Mouse (Mus musculus) left cerebral cortex, adult 2 months (tissue): Measurements from ENCODE around the gene Sfrp5. TPM values are rescaled to one million over a fixed set of nuclear protein-coding genes. Genes with fewer than 3 reads are reported as not detected.

Source experiments
- DNase-seq, 2 experiments: peaks; one replicate each; pipeline ENCODE4 v3.0.0; 2021 to 2022; ENCODE audit warnings: low spot score in 2 of 2, mixed read lengths in 1 of 2; ENCODE audit errors: extremely low spot score in 1 of 2
- H3K27ac ChIP-seq: fragments of 200-600 bp; 2 replicates; pipeline ENCODE4 v1.8.1; 2022
- H3K4me3 ChIP-seq: fragments of 200-600 bp; 2 replicates; pipeline ENCODE4 v1.8.1; 2022
- CTCF ChIP-seq: fragments of 200-600 bp; IDR thresholded peaks from 2 replicates; pipeline ENCODE4 v1.8.1; 2022; ENCODE audit warnings: antibody characterized with exemption, mild to moderate bottlenecking, moderate library complexity
- intact Hi-C: fragments of 180-260 bp; cut with DNase I; formaldehyde crosslinking; loops from one replicate; pipeline ENCODE4 v1.15.1; 2025
- total RNA-seq, 2 experiments: library from RNA; stranded (reverse); gene quantifications; 2 replicates each; pipeline ENCODE4 v1.2.3; 2021

Sfrp5 gene
- total RNA-seq, 2 experiments from 2014 or later: 0.48 to 0.65 TPM

- no peak for TF ChIP-seq CTCF
- no peak overlapping the region for H3K27ac ChIP-seq
- no peak for DNase-seq
- H3K4me3 ChIP-seq: no peak overlapping the region
- intact Hi-C loops: no loop called here
Measured at GRCm38 (mm10) chr19:42193311-42193710, 8.7 kb downstream of the Sfrp5 start.

GRCm38 (mm10) chr19:42190494-42190893 is 11.6 kb downstream of the Sfrp5 start:
- Histone ChIP-seq H3K4me3 (no peak overlapping the region), H3K27ac (no peak overlapping the region)
- peak in 1 of 2 experiments; percentile 55 for DNase-seq
- intact Hi-C loops: loop anchor here (2.0 kb wide), 1 partner anchor 82 kb away; no protein-coding TSS in a partner anchor
- TF ChIP-seq CTCF: peak; percentile 90

GRCm38 (mm10) chr19:42189735-42190134 is 12.3 kb downstream of the Sfrp5 start:
- H3K4me3 ChIP-seq: no peak overlapping the region
- intact Hi-C loops: loop anchor here (2.0 kb wide), 1 partner anchor 83 kb away; no protein-coding TSS in a partner anchor
- no peak overlapping the region for H3K27ac ChIP-seq
- TF ChIP-seq CTCF: no peak
- DNase-seq: no peak

- no peak overlapping the region for H3K27ac ChIP-seq
- TF ChIP-seq CTCF: peak; percentile 65
- DNase-seq: no peak
- intact Hi-C loops: no loop called here
- H3K4me3 ChIP-seq: no peak overlapping the region
Measured at GRCm38 (mm10) chr19:42182673-42183072, 19.4 kb downstream of the Sfrp5 start.

- no peak for DNase-seq
- no peak overlapping the region for H3K4me3 ChIP-seq
- TF ChIP-seq CTCF: no peak
- H3K27ac ChIP-seq: no peak overlapping the region
- intact Hi-C loops: no loop called here
Measured at GRCm38 (mm10) chr19:42179356-42179755, 22.7 kb downstream of the Sfrp5 start.

- Histone ChIP-seq H3K4me3 (no peak overlapping the region), H3K27ac (no peak overlapping the region)
- no peak for TF ChIP-seq CTCF
- intact Hi-C loops: no loop called here
- no peak for DNase-seq
Measured at GRCm38 (mm10) chr19:42177461-42177860, 24.6 kb downstream of the Sfrp5 start.

GRCm38 (mm10) chr19:42176841-42177240 is 25.2 kb downstream of the Sfrp5 start:
- Histone ChIP-seq H3K27ac (no peak overlapping the region), H3K4me3 (no peak overlapping the region)
- intact Hi-C loops: no loop called here
- DNase-seq: no peak
- TF ChIP-seq CTCF: no peak

- peak overlapping the region; percentile 87 for H3K27ac ChIP-seq
Measured at GRCm38 (mm10) chr19:42170025-42170969, 31.8 kb downstream of the Sfrp5 start.

GRCm38 (mm10) chr19:42169322-42169975 is 32.6 kb downstream of the Sfrp5 start:
- Histone ChIP-seq H3K4me3 (no peak overlapping the region), H3K27ac (peak overlapping the region; percentile 32; the same call in 1 of the 2 replicates)
- no peak for TF ChIP-seq CTCF
- intact Hi-C loops: no loop called here
- no peak for DNase-seq

More at GRCm38 (mm10) chr19:42170025-42170969, 31.8 kb downstream of the Sfrp5 start:
- intact Hi-C loops: no loop called here
- no peak for TF ChIP-seq CTCF
- peak overlapping the region; percentile 93 for H3K4me3 ChIP-seq
- DNase-seq: peak; percentile 94

- no peak for TF ChIP-seq CTCF
- no peak for DNase-seq
- Histone ChIP-seq H3K4me3 (no peak overlapping the region), H3K27ac (no peak overlapping the region)
- intact Hi-C loops: loop anchor here (2.0 kb wide), 1 partner anchor 77 kb away; the partner anchor contains the start of gene Pi4k2a
Measured at GRCm38 (mm10) chr19:42167489-42167888, 34.6 kb downstream of the Sfrp5 start.

- no peak for DNase-seq
- no peak for TF ChIP-seq CTCF
- H3K4me3 ChIP-seq: no peak overlapping the region
- intact Hi-C loops: loop anchor here (1.0 to 2.0 kb wide), 3 partner anchors 22 to 131 kb away; partner anchors contain the start of genes Ankrd2 and Pi4k2a
- H3K27ac ChIP-seq: 0 out of 2 replicates have a peak overlapping the region, but pooled peaks have one; percentile 20
Measured at GRCm38 (mm10) chr19:42166766-42167165, 35.3 kb downstream of the Sfrp5 start.

- peak; percentile 81 to 93 for DNase-seq
- Histone ChIP-seq H3K4me3 (peak overlapping the region; percentile 28; the same call in 1 of the 2 replicates), H3K27ac (no peak overlapping the region)
- intact Hi-C loops: loop anchor here (1.0 to 2.0 kb wide), 3 partner anchors 22 to 131 kb away; partner anchors contain the start of genes Ankrd2 and Pi4k2a
- peak; percentile 95 for TF ChIP-seq CTCF
Measured at GRCm38 (mm10) chr19:42166130-42166529, 35.9 kb downstream of the Sfrp5 start.
